Mouse (Mus musculus): Measurements from ENCODE around the gene Gtf2i.

DNA sequence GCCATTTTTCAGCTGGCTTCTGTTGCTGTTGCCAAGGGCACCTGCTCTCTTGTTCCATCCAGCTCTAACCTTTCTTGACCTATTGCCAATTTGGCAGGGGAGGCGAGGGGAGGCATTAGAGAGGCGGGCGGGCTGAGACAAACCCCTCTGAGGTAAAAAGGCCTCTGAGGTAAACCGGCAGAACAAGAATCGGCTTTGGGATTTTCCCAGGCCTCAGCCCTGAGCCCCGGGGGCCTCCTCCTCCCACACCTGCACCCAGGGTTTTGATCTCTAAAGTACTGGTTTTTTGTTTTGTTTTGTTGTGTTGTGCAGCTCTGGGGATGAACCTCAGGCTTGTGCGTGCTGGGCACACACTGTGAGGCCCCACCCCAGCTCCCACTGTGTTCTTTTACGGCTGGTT lies 18.2 kb upstream of the Gtf2i start:
- TF ChIP-seq TAL1 (conservative IDR thresholded peaks at IDR 0.05; ENCODE audit: low read depth, low read length) (no peak), CTCF (IDR thresholded peaks at IDR 0.05; ENCODE audit: low read depth, low read length) (no peak), GATA2 (IDR thresholded peaks at IDR 0.05; ENCODE audit: borderline replicate concordance, low read depth, low read length) (no peak), GATA1 (IDR thresholded peaks at IDR 0.05; ENCODE audit: borderline replicate concordance, low read length) (no peak), POLR2AphosphoS5 (IDR thresholded peaks at IDR 0.05; ENCODE audit: insufficient replicate concordance, low read depth, low read length) (no peak)
